Mouse (Mus musculus) kidney, adult 2 months (tissue): Measurements from ENCODE around the gene Tsc22d3. TPM values are rescaled to one million over a fixed set of nuclear protein-coding genes. Genes with fewer than 3 reads are reported as not detected.

Experiments used
- DNase-seq: peaks from one replicate; pipeline ENCODE4 v3.0.0; 2021
- H3K27ac ChIP-seq: fragments of 200-500 bp; 2 replicates; pipeline ENCODE4 v1.5.1; 2012; ENCODE audit warnings: low read depth, low read length, control low read depth, inconsistent platforms; ENCODE audit not compliant: insufficient read depth
- H3K27me3 ChIP-seq: fragments of 200-500 bp; replicated peaks from 2 replicates; pipeline ENCODE4 v1.6.1; 2012; ENCODE audit warnings: mild to moderate bottlenecking, moderate library complexity, low read length, inconsistent platforms; ENCODE audit not compliant: control insufficient read depth, insufficient read depth
- H3K36me3 ChIP-seq: fragments of 200-500 bp; 2 replicates; pipeline ENCODE4 v1.6.1; 2012; ENCODE audit warnings: mild to moderate bottlenecking, moderate library complexity, low read length, inconsistent platforms; ENCODE audit not compliant: control insufficient read depth, insufficient read depth
- H3K4me1 ChIP-seq: fragments of 200-500 bp; 2 replicates; pipeline ENCODE4 v1.6.1; 2011; ENCODE audit warnings: low read length; ENCODE audit not compliant: control insufficient read depth, insufficient read depth
- H3K4me3 ChIP-seq: fragments of 200-500 bp; 2 replicates; pipeline ENCODE4 v1.5.1; 2011; ENCODE audit warnings: mild to moderate bottlenecking, low read depth, low read length, control low read depth; ENCODE audit not compliant: insufficient read depth
- CTCF ChIP-seq: fragments of 200-500 bp; conservative IDR thresholded peaks from 2 replicates; pipeline ENCODE4 v1.5.1; 2011; ENCODE audit warnings: low read depth, mild to moderate bottlenecking, control low read depth, low read length, moderate library complexity, mixed read lengths; ENCODE audit not compliant: insufficient read depth, insufficient read length
- POLR2A ChIP-seq: fragments of 200-500 bp; IDR thresholded peaks from one replicate; pipeline ENCODE4 v1.6.1; 2011; ENCODE audit warnings: low read depth, low read length, control low read depth
- WGBS: fragments of 180-500 bp; shearing (Covaris S2); methylation state at CpG from one replicate; pipeline ENCODE4 v1.1.7; 2018; 5-methylcytosine and 5-hydroxymethylcytosine counted together
- polyA plus RNA-seq: library from polyadenylated mRNA; depleted of rRNA; stranded (reverse); fragments of >200 nt; gene quantifications from 2 replicates; pipeline ENCODE4 v1.2.3, GENCODE M21; 2012

The Tsc22d3 gene
- polyA plus RNA-seq, 1 experiment, result 51.6 TPM

- peaks cover 6% of the 10 kb centered on the region; the same call in 1 of the 2 replicates for H3K4me1 ChIP-seq
- no peak overlapping the region for H3K4me3 ChIP-seq
- H3K27ac ChIP-seq, result peak overlapping the region; percentile 52
- 35% methylated on average over 3 of the region's 3 CpGs for WGBS
- TF ChIP-seq POLR2A, result no peak
- no peak for TF ChIP-seq CTCF
- H3K27me3 ChIP-seq, result no peaks in the 10 kb centered on the region
- no peaks in the 10 kb centered on the region; the same call in 1 of the 2 replicates for H3K36me3 ChIP-seq
- DNase-seq, result peak; percentile 59
Observed at GRCm38 (mm10) chrX:140539111-140539680, 61.3 kb downstream of the Tsc22d3 start.

GRCm38 (mm10) chrX:140538649-140539048, 61.8 kb downstream of the Tsc22d3 start:
- DNase-seq, result peak; percentile 65
- TF ChIP-seq POLR2A, result no peak
- TF ChIP-seq CTCF, result no peak
- H3K36me3 ChIP-seq, result no peaks in the 10 kb centered on the region; the same call in 1 of the 2 replicates
- no peaks in the 10 kb centered on the region for H3K27me3 ChIP-seq
- H3K27ac ChIP-seq, result peak overlapping the region; percentile 52
- peaks cover 6% of the 10 kb centered on the region; the same call in 1 of the 2 replicates for H3K4me1 ChIP-seq
- WGBS, result 30% methylated on average over 2 of the region's 2 CpGs
- H3K4me3 ChIP-seq, result no peak overlapping the region

GRCm38 (mm10) chrX:140537662-140538061, 62.8 kb downstream of the Tsc22d3 start:
- no peak overlapping the region for H3K4me3 ChIP-seq
- H3K36me3 ChIP-seq, result no peaks in the 10 kb centered on the region; the same call in 1 of the 2 replicates
- peaks cover 6% of the 10 kb centered on the region; the same call in 1 of the 2 replicates for H3K4me1 ChIP-seq
- no peaks in the 10 kb centered on the region for H3K27me3 ChIP-seq
- no peak for TF ChIP-seq POLR2A
- no peak for TF ChIP-seq CTCF
- peak overlapping the region; percentile 55 for H3K27ac ChIP-seq
- no peak for DNase-seq
- 28% methylated on average over 6 of the region's 6 CpGs for WGBS

GRCm38 (mm10) chrX:140535487-140535886, 65.0 kb downstream of the Tsc22d3 start:
- no peaks in the 10 kb centered on the region for H3K27me3 ChIP-seq

GRCm38 (mm10) chrX:140534306-140534705, 66.2 kb downstream of the Tsc22d3 start:
- Histone ChIP-seq H3K4me3 (no peak overlapping the region), H3K36me3 (no peaks in the 10 kb centered on the region; the same call in 1 of the 2 replicates), H3K4me1 (peaks cover 11% of the 10 kb centered on the region), H3K27ac (no peak overlapping the region), H3K27me3 (no peaks in the 10 kb centered on the region)
- DNase-seq, result no peak
- TF ChIP-seq POLR2A (no peak), CTCF (no peak)
- WGBS, result 80% methylated on average over 3 of the region's 3 CpGs

More at GRCm38 (mm10) chrX:140535487-140535886, 65.0 kb downstream of the Tsc22d3 start:
- Histone ChIP-seq H3K4me3 (no peak overlapping the region), H3K27ac (no peak overlapping the region), H3K4me1 (peaks cover 6% of the 10 kb centered on the region; the same call in 1 of the 2 replicates), H3K36me3 (no peaks in the 10 kb centered on the region; the same call in 1 of the 2 replicates)
- no peak for DNase-seq
- WGBS, result 0% methylated on average over 1 of the region's 1 CpGs
- TF ChIP-seq POLR2A, result no peak
- TF ChIP-seq CTCF, result no peak

GRCm38 (mm10) chrX:140532325-140532724, 68.1 kb downstream of the Tsc22d3 start:
- Histone ChIP-seq H3K4me3 (no peak overlapping the region), H3K4me1 (peaks cover 24% of the 10 kb centered on the region), H3K27ac (no peak overlapping the region), H3K27me3 (no peaks in the 10 kb centered on the region), H3K36me3 (no peaks in the 10 kb centered on the region)
- no peak for DNase-seq
- TF ChIP-seq CTCF, result no peak
- TF ChIP-seq POLR2A, result no peak
- 56% methylated on average over 6 of the region's 6 CpGs for WGBS

GRCm38 (mm10) chrX:140531356-140531755, 69.1 kb downstream of the Tsc22d3 start:
- H3K4me1 ChIP-seq, result peaks cover 21% of the 10 kb centered on the region
- H3K4me3 ChIP-seq, result no peak overlapping the region
- no peaks in the 10 kb centered on the region for H3K27me3 ChIP-seq
- no peaks in the 10 kb centered on the region for H3K36me3 ChIP-seq
- no peak overlapping the region for H3K27ac ChIP-seq
- TF ChIP-seq CTCF (no peak), POLR2A (no peak)
- no peak for DNase-seq
- 77% methylated on average over 2 of the region's 2 CpGs for WGBS
